Mouse (Mus musculus): ENCODE measurements around the gene Thoc6. TPM values are rescaled to one million over a fixed set of nuclear protein-coding genes. Genes with fewer than 3 reads are reported as not detected.

The Thoc6 gene
- total RNA-seq, 2 experiments from 2014 or later, result 26.5 to 45.2 TPM

DNA sequence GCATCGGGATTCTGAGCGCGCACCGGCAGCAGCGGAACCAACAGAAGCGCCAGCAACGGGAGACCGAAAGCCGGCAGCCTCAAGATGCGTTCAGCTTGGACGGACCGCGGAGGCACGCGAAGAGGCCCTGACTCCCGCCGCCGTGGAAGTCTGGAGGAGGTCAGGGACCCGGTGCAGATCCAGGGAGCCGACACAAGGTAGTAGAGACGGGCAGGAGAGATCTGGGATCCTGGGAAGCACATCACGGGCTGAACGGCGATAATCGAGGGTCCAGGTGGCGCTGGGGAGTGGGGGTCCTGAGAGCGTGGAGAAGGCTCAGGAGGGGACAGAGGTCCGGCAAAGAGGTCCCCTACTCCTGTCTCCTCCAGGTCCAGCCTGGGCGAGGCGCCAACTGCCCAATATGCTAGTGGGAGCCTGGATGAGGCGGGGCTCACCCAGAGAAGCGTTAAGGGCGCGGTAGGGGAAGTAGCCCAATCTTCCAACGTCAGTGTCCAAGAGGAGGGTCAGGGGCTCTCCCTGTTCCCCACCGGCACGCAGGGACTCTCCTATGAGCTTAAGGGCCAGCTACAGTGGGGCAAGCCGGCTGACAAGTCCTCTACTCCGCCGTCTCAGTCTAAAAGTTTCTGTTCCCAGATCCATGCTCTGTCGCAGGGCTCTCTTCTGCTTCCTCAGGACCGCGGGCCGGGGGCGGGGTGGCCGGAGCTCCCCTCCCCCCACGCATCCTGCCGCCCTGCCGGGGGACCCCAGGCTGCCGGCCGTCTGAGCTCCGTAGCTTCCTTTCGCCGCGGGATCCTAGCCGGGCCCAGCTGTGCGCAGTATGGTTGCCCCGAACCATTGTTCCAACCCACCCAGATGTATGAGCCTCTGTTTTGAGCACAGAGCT, 28.8 kb downstream of the Thoc6 start, which contains the start of gene Mmp25:
Gene Mmp25 (minus strand): TSS at position 665 of the 883 bp plus-strand sequence.
- peak; percentile 93 for ATAC-seq (ENCODE audit: poor library complexity, severe bottlenecking)

DNA sequence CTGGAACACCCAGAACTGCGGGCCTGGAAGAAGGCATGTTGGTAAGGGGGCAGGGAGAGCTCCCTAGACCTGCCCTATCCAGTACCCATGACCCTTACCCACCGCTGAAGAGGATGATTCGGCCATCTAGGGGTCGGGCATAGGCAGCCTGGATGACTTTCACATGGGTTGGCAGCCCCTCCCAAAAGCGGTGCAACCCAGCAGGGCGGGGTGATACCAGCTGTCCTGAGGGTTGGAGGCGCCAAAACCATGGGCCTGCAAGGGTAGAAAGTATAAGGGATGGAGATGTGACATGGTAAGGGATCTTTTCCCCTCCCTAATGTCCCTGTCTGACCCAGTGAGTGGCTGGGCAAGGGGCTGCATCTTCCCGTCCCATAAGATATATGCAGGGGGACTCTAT, 42.4 kb downstream of the Thoc6 start:
- ATAC-seq (ENCODE audit: poor library complexity, severe bottlenecking), result no peak

DNA sequence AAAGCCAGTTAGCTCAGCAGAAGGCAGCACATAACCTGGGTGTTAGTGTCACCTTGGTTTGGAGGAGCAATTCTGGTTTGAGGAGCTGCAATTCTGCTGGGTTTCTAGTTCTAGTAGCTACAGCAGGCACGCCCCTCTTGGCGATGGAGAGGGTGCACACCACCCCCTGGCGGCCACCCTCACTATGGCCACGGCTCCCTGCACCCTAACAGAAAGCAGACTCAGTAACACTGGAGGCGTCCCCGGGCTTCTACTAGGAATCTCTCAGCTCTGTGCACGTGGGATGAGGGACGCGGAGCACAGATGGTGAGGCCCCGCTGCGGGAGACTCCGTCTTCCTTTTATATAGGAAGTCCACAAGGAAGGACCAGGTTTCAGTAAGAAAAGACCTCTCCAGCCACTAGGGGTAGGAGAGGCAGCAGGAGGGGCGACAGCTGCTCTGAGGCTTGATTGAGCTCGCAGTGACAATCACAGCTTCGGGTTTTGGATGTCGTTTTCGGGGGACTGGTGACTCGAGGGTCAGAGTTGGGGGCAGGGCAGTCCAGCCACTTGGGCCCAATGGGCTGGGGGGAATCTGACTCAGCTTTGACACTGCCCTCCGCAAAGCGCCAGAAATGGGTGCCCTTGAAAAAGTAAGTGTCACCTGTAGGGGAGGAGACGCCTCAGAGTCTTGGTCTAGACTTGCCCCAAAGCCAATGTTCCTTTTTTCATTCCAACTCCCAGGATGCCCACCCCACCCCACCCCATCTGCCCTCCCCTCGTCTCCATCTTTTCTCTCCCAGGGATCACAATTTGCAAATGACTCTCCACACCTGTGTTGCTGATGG, 43.3 kb downstream of the Thoc6 start:
- ATAC-seq (ENCODE audit: poor library complexity, severe bottlenecking), result peak; percentile 87

DNA sequence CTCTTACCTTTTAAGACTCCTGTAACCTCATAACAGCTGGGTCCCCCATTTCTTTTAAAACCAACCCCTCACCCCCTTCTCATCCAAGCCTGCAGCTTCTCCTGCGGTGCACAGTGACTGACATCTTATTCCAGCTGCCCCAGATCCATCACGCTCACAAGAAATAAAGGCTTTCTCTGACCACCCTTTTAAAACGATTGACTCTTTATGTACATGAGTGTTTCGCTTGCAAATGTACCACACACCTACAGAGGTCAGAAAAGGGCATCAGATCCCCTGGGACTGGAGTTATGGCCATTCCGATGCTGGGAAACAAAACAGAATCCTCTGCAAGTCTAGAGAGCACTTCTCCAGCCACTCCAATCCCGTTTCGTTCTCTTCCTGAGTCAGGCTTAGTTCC, 45.9 kb downstream of the Thoc6 start:
- no peak for ATAC-seq (ENCODE audit: poor library complexity, severe bottlenecking)

DNA sequence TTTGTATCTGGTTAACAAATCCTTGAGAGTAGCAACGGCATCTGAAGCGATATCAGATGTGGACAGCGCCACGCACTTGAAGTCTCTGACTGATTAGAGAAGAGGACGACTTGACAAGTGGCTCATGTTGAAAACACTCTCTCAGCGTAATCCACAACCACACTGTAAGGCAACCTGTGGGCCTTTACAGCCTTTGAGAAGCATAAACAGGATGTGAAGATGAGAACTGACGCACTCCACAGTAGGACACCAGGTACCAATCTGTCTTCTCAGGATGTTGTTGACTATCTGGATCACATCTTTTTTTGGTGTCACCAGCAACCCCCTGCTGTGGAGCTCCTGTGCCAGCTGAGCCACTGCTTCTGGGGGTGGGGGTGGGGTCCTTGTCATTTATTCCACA, 53.3 kb downstream of the Thoc6 start:
- ATAC-seq (ENCODE audit: poor library complexity, severe bottlenecking), result no peak

Other genes with a start within 250 kb of the Thoc6 start
- gene Vmn2r117, start 194.2 kb downstream of the Thoc6 start, total RNA-seq (2015), result not detected in 2 replicates
- gene Vmn2r117, start 194.2 kb downstream of the Thoc6 start, total RNA-seq (2017), result not detected in 2 replicates
- 2.1 and 2.4 TPM in 2 replicates for gene Zfp213, start 109.6 kb downstream of the Thoc6 start, total RNA-seq (2015)
- gene Zfp213, start 109.6 kb downstream of the Thoc6 start, total RNA-seq (2017), result 2.7 and 4.7 TPM in 2 replicates
- not detected in 2 replicates for gene Zfp13, start 74.4 kb downstream of the Thoc6 start, total RNA-seq (2015)
- gene Zfp13, start 74.4 kb downstream of the Thoc6 start, total RNA-seq (2017), result 0.18 TPM in 1 of 2 replicates, not detected in the other
- gene Zscan10, start 73.0 kb downstream of the Thoc6 start, total RNA-seq (2015), result not detected in 2 replicates
- gene Zscan10, start 73.0 kb downstream of the Thoc6 start, total RNA-seq (2017), result not detected in 2 replicates
- gene Mmp25, start 28.6 kb downstream of the Thoc6 start, total RNA-seq (2015), result 22.6 and 32.1 TPM in 2 replicates
- 14.0 and 19.5 TPM in 2 replicates for gene Mmp25, start 28.6 kb downstream of the Thoc6 start, total RNA-seq (2017)
- gene Bicdl2, start 13.4 kb downstream of the Thoc6 start, total RNA-seq (2015), result not detected in 2 replicates
- 0.45 TPM in 1 of 2 replicates, not detected in the other for gene Bicdl2, start 13.4 kb downstream of the Thoc6 start, total RNA-seq (2017)
- gene Hcfc1r1, start 286 bp downstream of the Thoc6 start, total RNA-seq (2015), result 67.4 and 97.1 TPM in 2 replicates
- 38.1 and 52.4 TPM in 2 replicates for gene Hcfc1r1, start 286 bp downstream of the Thoc6 start, total RNA-seq (2017)
- 1.8 and 5.8 TPM in 2 replicates for gene Tnfrsf12a, start 3.6 kb upstream of the Thoc6 start, total RNA-seq (2015)
- 5.9 and 7.7 TPM in 2 replicates for gene Tnfrsf12a, start 3.6 kb upstream of the Thoc6 start, total RNA-seq (2017)
- gene Cldn6, start 5.4 kb upstream of the Thoc6 start, total RNA-seq (2015), result not detected in 2 replicates
- not detected in 2 replicates for gene Cldn6, start 5.4 kb upstream of the Thoc6 start, total RNA-seq (2017)
- gene Cldn9, start 10.1 kb upstream of the Thoc6 start, total RNA-seq (2015), result not detected in 2 replicates
- not detected in 2 replicates for gene Cldn9, start 10.1 kb upstream of the Thoc6 start, total RNA-seq (2017)
- not detected in 2 replicates for gene 1520401A03Rik, start 48.9 kb upstream of the Thoc6 start, total RNA-seq (2015)
- not detected in 2 replicates for gene 1520401A03Rik, start 48.9 kb upstream of the Thoc6 start, total RNA-seq (2017)
- gene Pkmyt1, start 52.5 kb upstream of the Thoc6 start, total RNA-seq (2015), result 31.1 and 32.2 TPM in 2 replicates
- gene Pkmyt1, start 52.5 kb upstream of the Thoc6 start, total RNA-seq (2017), result 15.9 and 16.6 TPM in 2 replicates
- 3.3 and 4.1 TPM in 2 replicates for gene Paqr4, start 67.0 kb upstream of the Thoc6 start, total RNA-seq (2015)
- 7.6 and 10.1 TPM in 2 replicates for gene Paqr4, start 67.0 kb upstream of the Thoc6 start, total RNA-seq (2017)
- gene Kremen2, start 72.0 kb upstream of the Thoc6 start, total RNA-seq (2015), result not detected in 2 replicates
- gene Kremen2, start 72.0 kb upstream of the Thoc6 start, total RNA-seq (2017), result not detected in 2 replicates
- 3.1 and 3.7 TPM in 2 replicates for gene Flywch1, start 97.7 kb upstream of the Thoc6 start, total RNA-seq (2015)
- 7.7 and 12.0 TPM in 2 replicates for gene Flywch1, start 97.7 kb upstream of the Thoc6 start, total RNA-seq (2017)
- gene Flywch2, start 112.2 kb upstream of the Thoc6 start, total RNA-seq (2015), result 0.66 TPM in 1 of 2 replicates, not detected in the other
- gene Flywch2, start 112.2 kb upstream of the Thoc6 start, total RNA-seq (2017), result 0.92 TPM in 1 of 2 replicates, not detected in the other
- gene Srrm2, start 116.7 kb upstream of the Thoc6 start, total RNA-seq (2015), result 210 and 224 TPM in 2 replicates
- 81.2 and 117 TPM in 2 replicates for gene Srrm2, start 116.7 kb upstream of the Thoc6 start, total RNA-seq (2017)
- 283 and 294 TPM in 2 replicates for gene Elob, start 155.3 kb upstream of the Thoc6 start, total RNA-seq (2015)
- gene Elob, start 155.3 kb upstream of the Thoc6 start, total RNA-seq (2017), result 113 and 140 TPM in 2 replicates
- not detected in 2 replicates for gene Prss33, start 162.2 kb upstream of the Thoc6 start, total RNA-seq (2015)
- not detected in 2 replicates for gene Prss33, start 162.2 kb upstream of the Thoc6 start, total RNA-seq (2017)
- gene Prss32, start 170.0 kb upstream of the Thoc6 start, total RNA-seq (2015), result not detected in 2 replicates
- gene Prss32, start 170.0 kb upstream of the Thoc6 start, total RNA-seq (2017), result not detected in 2 replicates
- not detected in 2 replicates for gene Prss41, start 170.3 kb upstream of the Thoc6 start, total RNA-seq (2015)
- not detected in 2 replicates for gene Prss41, start 170.3 kb upstream of the Thoc6 start, total RNA-seq (2017)
- not detected in 2 replicates for gene Prss21, start 194.2 kb upstream of the Thoc6 start, total RNA-seq (2015)
- gene Prss21, start 194.2 kb upstream of the Thoc6 start, total RNA-seq (2017), result not detected in 2 replicates
- gene Dcpp1, start 207.0 kb upstream of the Thoc6 start, total RNA-seq (2015), result not detected in 2 replicates
- gene Dcpp1, start 207.0 kb upstream of the Thoc6 start, total RNA-seq (2017), result not detected in 2 replicates
- not detected in 2 replicates for gene Dcpp2, start 207.0 kb upstream of the Thoc6 start, total RNA-seq (2015)
- not detected in 2 replicates for gene Dcpp2, start 207.0 kb upstream of the Thoc6 start, total RNA-seq (2017)
- not detected in 2 replicates for gene Dcpp3, start 243.6 kb upstream of the Thoc6 start, total RNA-seq (2015)
- gene Dcpp3, start 243.6 kb upstream of the Thoc6 start, total RNA-seq (2017), result not detected in 2 replicates

All from megakaryocyte, adult 5-6 weeks (primary cell).